Mouse (Mus musculus): Measurements from ENCODE around the gene Trap1.

GRCm38 (mm10) chr16:4068588-4068987, 9.0 kb downstream of the Trap1 start:
- no peak for TF ChIP-seq POLR2A (IDR thresholded peaks at IDR 0.05; ENCODE audit: insufficient read depth, low read depth, low read length)
- peak; percentile 56 for TF ChIP-seq CTCF (IDR thresholded peaks at IDR 0.05; ENCODE audit: insufficient read depth, low read depth, low read length)
